Mouse (Mus musculus): ENCODE results near the gene Fntb. TPM values are rescaled to one million over a fixed set of nuclear protein-coding genes. Genes with fewer than 3 reads are reported as not detected.

Gene Fntb
- polyA plus RNA-seq, 1 experiment from 2014 or later, result 42.3 TPM

- no peak overlapping the region for H3K4me3 ChIP-seq (ENCODE audit: low read length)
- no peak for ATAC-seq (ENCODE audit: low FRiP score, low TSS enrichment)
- no peak overlapping the region for H3K4me2 ChIP-seq (replicated peaks; ENCODE audit: low read depth, low read length)
- no peaks in the 10 kb centered on the region for H3K9me3 ChIP-seq (ENCODE audit: control insufficient read depth, low read length)
- H3K9ac ChIP-seq (ENCODE audit: low read depth, low read length), result no peak overlapping the region
- no peaks in the 10 kb centered on the region for H3K4me1 ChIP-seq (ENCODE audit: control insufficient read depth, insufficient read depth, low read length)
- WGBS, result 38% methylated on average over 7 of the region's 7 CpGs
- H3K36me3 ChIP-seq (ENCODE audit: control insufficient read depth, insufficient read depth, low read length), result peaks cover 13% of the 10 kb centered on the region; the same call in 1 of the 2 replicates
- no peak overlapping the region for H3K27ac ChIP-seq (ENCODE audit: low read depth, low read length)
- H3K27me3 ChIP-seq (ENCODE audit: control insufficient read depth, insufficient read depth, low read length), result no peaks in the 10 kb centered on the region
Observed at GRCm38 (mm10) chr12:76895777-76896176, 130.4 kb downstream of the Fntb start.

- Histone ChIP-seq H3K27ac (ENCODE audit: low read depth, low read length) (no peak overlapping the region), H3K4me1 (ENCODE audit: control insufficient read depth, insufficient read depth, low read length) (no peaks in the 10 kb centered on the region), H3K36me3 (ENCODE audit: control insufficient read depth, insufficient read depth, low read length) (peaks cover 13% of the 10 kb centered on the region; the same call in 1 of the 2 replicates), H3K9ac (ENCODE audit: low read depth, low read length) (no peak overlapping the region), H3K27me3 (ENCODE audit: control insufficient read depth, insufficient read depth, low read length) (no peaks in the 10 kb centered on the region), H3K4me2 (replicated peaks; ENCODE audit: low read depth, low read length) (no peak overlapping the region), H3K9me3 (ENCODE audit: control insufficient read depth, low read length) (no peaks in the 10 kb centered on the region), H3K4me3 (ENCODE audit: low read length) (no peak overlapping the region)
- no peak for ATAC-seq (ENCODE audit: low FRiP score, low TSS enrichment)
- WGBS, result 93% methylated on average over 4 of the region's 4 CpGs
Observed at GRCm38 (mm10) chr12:76896566-76896965, 131.2 kb downstream of the Fntb start.

GRCm38 (mm10) chr12:76897006-76897405, 131.6 kb downstream of the Fntb start:
- H3K4me1 ChIP-seq (ENCODE audit: control insufficient read depth, insufficient read depth, low read length), result no peaks in the 10 kb centered on the region
- H3K9ac ChIP-seq (ENCODE audit: low read depth, low read length), result no peak overlapping the region
- H3K27ac ChIP-seq (ENCODE audit: low read depth, low read length), result no peak overlapping the region
- H3K4me3 ChIP-seq (ENCODE audit: low read length), result no peak overlapping the region
- H3K36me3 ChIP-seq (ENCODE audit: control insufficient read depth, insufficient read depth, low read length), result peaks cover 13% of the 10 kb centered on the region; the same call in 1 of the 2 replicates
- H3K9me3 ChIP-seq (ENCODE audit: control insufficient read depth, low read length), result no peaks in the 10 kb centered on the region
- no peak for ATAC-seq (ENCODE audit: low FRiP score, low TSS enrichment)
- H3K4me2 ChIP-seq (replicated peaks; ENCODE audit: low read depth, low read length), result no peak overlapping the region
- WGBS, result 83% methylated on average over 10 of the region's 10 CpGs
- no peaks in the 10 kb centered on the region for H3K27me3 ChIP-seq (ENCODE audit: control insufficient read depth, insufficient read depth, low read length)

GRCm38 (mm10) chr12:76898141-76898540, 132.8 kb downstream of the Fntb start:
- Histone ChIP-seq H3K4me3 (ENCODE audit: low read length) (no peak overlapping the region), H3K4me2 (replicated peaks; ENCODE audit: low read depth, low read length) (no peak overlapping the region), H3K27ac (ENCODE audit: low read depth, low read length) (no peak overlapping the region), H3K36me3 (ENCODE audit: control insufficient read depth, insufficient read depth, low read length) (peaks cover 13% of the 10 kb centered on the region; the same call in 1 of the 2 replicates), H3K9me3 (ENCODE audit: control insufficient read depth, low read length) (no peaks in the 10 kb centered on the region), H3K9ac (ENCODE audit: low read depth, low read length) (no peak overlapping the region), H3K27me3 (ENCODE audit: control insufficient read depth, insufficient read depth, low read length) (no peaks in the 10 kb centered on the region), H3K4me1 (ENCODE audit: control insufficient read depth, insufficient read depth, low read length) (no peaks in the 10 kb centered on the region)
- no peak for ATAC-seq (ENCODE audit: low FRiP score, low TSS enrichment)

- Histone ChIP-seq H3K27me3 (ENCODE audit: control insufficient read depth, insufficient read depth, low read length) (no peaks in the 10 kb centered on the region), H3K4me1 (ENCODE audit: control insufficient read depth, insufficient read depth, low read length) (no peaks in the 10 kb centered on the region), H3K27ac (ENCODE audit: low read depth, low read length) (no peak overlapping the region), H3K4me2 (replicated peaks; ENCODE audit: low read depth, low read length) (no peak overlapping the region), H3K4me3 (ENCODE audit: low read length) (no peak overlapping the region), H3K9ac (ENCODE audit: low read depth, low read length) (no peak overlapping the region), H3K9me3 (ENCODE audit: control insufficient read depth, low read length) (no peaks in the 10 kb centered on the region), H3K36me3 (ENCODE audit: control insufficient read depth, insufficient read depth, low read length) (peaks cover 13% of the 10 kb centered on the region; the same call in 1 of the 2 replicates)
- 81% methylated on average over 10 of the region's 10 CpGs for WGBS
- no peak for ATAC-seq (ENCODE audit: low FRiP score, low TSS enrichment)
Observed at GRCm38 (mm10) chr12:76899261-76899975, 134.0 kb downstream of the Fntb start.

GRCm38 (mm10) chr12:76901508-76902294, 136.3 kb downstream of the Fntb start:
- Histone ChIP-seq H3K4me3 (ENCODE audit: low read length) (no peak overlapping the region), H3K36me3 (ENCODE audit: control insufficient read depth, insufficient read depth, low read length) (peaks cover 11% of the 10 kb centered on the region; the same call in 1 of the 2 replicates), H3K27ac (ENCODE audit: low read depth, low read length) (no peak overlapping the region), H3K27me3 (ENCODE audit: control insufficient read depth, insufficient read depth, low read length) (no peaks in the 10 kb centered on the region), H3K9ac (ENCODE audit: low read depth, low read length) (no peak overlapping the region), H3K4me1 (ENCODE audit: control insufficient read depth, insufficient read depth, low read length) (no peaks in the 10 kb centered on the region), H3K9me3 (ENCODE audit: control insufficient read depth, low read length) (no peaks in the 10 kb centered on the region), H3K4me2 (replicated peaks; ENCODE audit: low read depth, low read length) (no peak overlapping the region)
- ATAC-seq (ENCODE audit: low FRiP score, low TSS enrichment), result no peak
- WGBS, result 84% methylated on average over 3 of the region's 3 CpGs

- 88% methylated on average over 1 of the region's 1 CpGs for WGBS
Observed at GRCm38 (mm10) chr12:76906278-76906677, 140.9 kb downstream of the Fntb start.

GRCm38 (mm10) chr12:76909218-76909617, 143.8 kb downstream of the Fntb start:
- H3K4me3 ChIP-seq (ENCODE audit: low read length), result no peak overlapping the region
- H3K9ac ChIP-seq (ENCODE audit: low read depth, low read length), result no peak overlapping the region
- peaks cover 4% of the 10 kb centered on the region; the same call in 1 of the 2 replicates for H3K4me1 ChIP-seq (ENCODE audit: control insufficient read depth, insufficient read depth, low read length)
- H3K27ac ChIP-seq (ENCODE audit: low read depth, low read length), result no peak overlapping the region
- 87% methylated on average over 5 of the region's 5 CpGs for WGBS
- no peak overlapping the region for H3K4me2 ChIP-seq (replicated peaks; ENCODE audit: low read depth, low read length)
- no peaks in the 10 kb centered on the region for H3K9me3 ChIP-seq (ENCODE audit: control insufficient read depth, low read length)
- ATAC-seq (ENCODE audit: low FRiP score, low TSS enrichment), result no peak
- H3K27me3 ChIP-seq (ENCODE audit: control insufficient read depth, insufficient read depth, low read length), result no peaks in the 10 kb centered on the region
- peaks cover 8% of the 10 kb centered on the region; the same call in 1 of the 2 replicates for H3K36me3 ChIP-seq (ENCODE audit: control insufficient read depth, insufficient read depth, low read length)

More at GRCm38 (mm10) chr12:76906278-76906677, 140.9 kb downstream of the Fntb start:
- Histone ChIP-seq H3K27ac (ENCODE audit: low read depth, low read length) (no peak overlapping the region), H3K9ac (ENCODE audit: low read depth, low read length) (no peak overlapping the region), H3K4me2 (replicated peaks; ENCODE audit: low read depth, low read length) (no peak overlapping the region), H3K27me3 (ENCODE audit: control insufficient read depth, insufficient read depth, low read length) (no peaks in the 10 kb centered on the region), H3K36me3 (ENCODE audit: control insufficient read depth, insufficient read depth, low read length) (peaks cover 8% of the 10 kb centered on the region; the same call in 1 of the 2 replicates), H3K4me3 (ENCODE audit: low read length) (no peak overlapping the region), H3K9me3 (ENCODE audit: control insufficient read depth, low read length) (no peaks in the 10 kb centered on the region), H3K4me1 (ENCODE audit: control insufficient read depth, insufficient read depth, low read length) (peaks cover 4% of the 10 kb centered on the region; the same call in 1 of the 2 replicates)
- no peak for ATAC-seq (ENCODE audit: low FRiP score, low TSS enrichment)
